Mouse (Mus musculus): ENCODE measurements around the gene Ereg.

Gene Ereg

GRCm38 (mm10) chr5:91074450-91074950 lies at the start of gene Ereg:
Gene Ereg (plus strand): TSS chr5:91074622.
- DNase-seq = no peak

GRCm38 (mm10) chr5:91027164-91027563 lies 47.3 kb upstream of the Ereg start, which contains the start of gene Epgn:
Gene Epgn (plus strand): TSS chr5:91027464.
- DNase-seq = no peak

GRCm38 (mm10) chr5:91027840-91028239 lies 46.6 kb upstream of the Ereg start:
- no peak for DNase-seq

- no peak for DNase-seq
Measured at GRCm38 (mm10) chr5:91030629-91031028, 43.8 kb upstream of the Ereg start.

GRCm38 (mm10) chr5:91035341-91035740 lies 39.1 kb upstream of the Ereg start:
- no peak for DNase-seq

- DNase-seq = no peak
Measured at GRCm38 (mm10) chr5:91036628-91037027, 37.8 kb upstream of the Ereg start.

GRCm38 (mm10) chr5:91037756-91038155 lies 36.7 kb upstream of the Ereg start:
- no peak for DNase-seq

GRCm38 (mm10) chr5:91038547-91038946 lies 35.9 kb upstream of the Ereg start:
- peak in 1 of 2 experiments; percentile 3 for DNase-seq

- DNase-seq = no peak
Measured at GRCm38 (mm10) chr5:91038963-91039362, 35.5 kb upstream of the Ereg start.

GRCm38 (mm10) chr5:91047987-91048386 lies 26.4 kb upstream of the Ereg start:
- no peak for DNase-seq

- no peak for DNase-seq
Measured at GRCm38 (mm10) chr5:91048397-91048796, 26.0 kb upstream of the Ereg start.

GRCm38 (mm10) chr5:91072340-91072739 lies 2.1 kb upstream of the Ereg start:
- DNase-seq = no peak

- DNase-seq = no peak
Measured at GRCm38 (mm10) chr5:91073626-91074025, 796 bp upstream of the Ereg start.

GRCm38 (mm10) chr5:91074026-91074425 lies 396 bp upstream of the Ereg start:
- DNase-seq = no peak

GRCm38 (mm10) chr5:91075021-91075420 lies 599 bp downstream of the Ereg start:
- DNase-seq = no peak

- DNase-seq = no peak
Measured at GRCm38 (mm10) chr5:91083016-91083415, 8.6 kb downstream of the Ereg start.

- DNase-seq = no peak
Measured at GRCm38 (mm10) chr5:91085291-91085690, 10.9 kb downstream of the Ereg start.

- DNase-seq = no peak
Measured at GRCm38 (mm10) chr5:91090301-91090700, 15.9 kb downstream of the Ereg start.

- DNase-seq = no peak
Measured at GRCm38 (mm10) chr5:91097911-91098614, 23.6 kb downstream of the Ereg start.

- DNase-seq = no peak
Measured at GRCm38 (mm10) chr5:91101742-91102141, 27.3 kb downstream of the Ereg start.

GRCm38 (mm10) chr5:91103943-91104665 lies 29.7 kb downstream of the Ereg start:
- no peak for DNase-seq

- no peak for DNase-seq
Measured at GRCm38 (mm10) chr5:91106248-91106647, 31.8 kb downstream of the Ereg start.

- no peak for DNase-seq
Measured at GRCm38 (mm10) chr5:91110023-91110670, 35.7 kb downstream of the Ereg start.

- DNase-seq = no peak
Measured at GRCm38 (mm10) chr5:91111019-91111418, 36.6 kb downstream of the Ereg start.
